Mouse (Mus musculus) gastrocnemius, adult 2 months (tissue): ENCODE data around the gene Pnpla8. TPM values are rescaled to one million over a fixed set of nuclear protein-coding genes. Genes with fewer than 3 reads are reported as not detected.
A peak's percentile ranks its signal among the peaks of the same experiment; 100 is the strongest.
"Not testable (repeated sequence)": the region's sequence is repeated elsewhere in the genome, so short reads cannot be mapped to it uniquely, and the experiment has no call there.

ENCODE experiments used
- DNase-seq: peaks from one replicate; pipeline ENCODE4 v3.0.0; 2022
- H3K27ac ChIP-seq: fragments of 200-600 bp; 2 replicates; pipeline ENCODE4 v1.8.1; 2022; ENCODE audit warnings: mild to moderate bottlenecking
- H3K4me3 ChIP-seq: fragments of 200-600 bp; 2 replicates; pipeline ENCODE4 v1.8.1; 2022; ENCODE audit warnings: mild to moderate bottlenecking, moderate library complexity
- CTCF ChIP-seq: fragments of 200-600 bp; IDR thresholded peaks from 2 replicates; pipeline ENCODE4 v1.8.1; 2022; ENCODE audit warnings: antibody characterized with exemption, mild to moderate bottlenecking, moderate library complexity
- intact Hi-C: fragments of 180-260 bp; cut with DNase I; formaldehyde crosslinking; loops from one replicate; pipeline ENCODE4 v1.15.1; 2025
- total RNA-seq, 2 experiments: library from RNA; stranded (reverse); gene quantifications; 2 replicates each; pipeline ENCODE4 v1.2.3; 2021

The Pnpla8 gene
- total RNA-seq, 2 experiments from 2014 or later: 138 to 172 TPM

DNA sequence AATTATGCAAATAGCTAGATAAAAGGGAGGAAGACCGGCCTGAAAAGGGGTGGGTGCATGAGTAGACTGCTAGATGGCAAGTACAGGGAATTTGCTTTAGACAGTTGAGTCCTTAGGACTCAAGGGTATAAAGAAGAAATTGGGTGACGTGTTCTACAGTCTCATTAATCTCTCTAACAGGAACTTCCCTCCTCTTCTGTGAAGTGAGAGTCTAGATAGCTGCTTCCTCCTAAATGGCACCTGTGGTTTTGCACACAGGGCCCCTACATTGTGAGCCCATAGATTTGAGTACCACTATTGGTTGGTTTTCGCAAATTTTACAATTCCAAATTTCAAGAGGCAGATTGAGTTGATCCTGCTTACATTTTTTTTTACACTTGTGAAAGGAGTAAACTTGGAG lies 3.5 kb downstream of the Pnpla8 start:
- Histone ChIP-seq H3K27ac (no peak overlapping the region), H3K4me3 (no peak overlapping the region)
- DNase-seq: no peak
- intact Hi-C loops: no loop called here
- no peak for TF ChIP-seq CTCF

DNA sequence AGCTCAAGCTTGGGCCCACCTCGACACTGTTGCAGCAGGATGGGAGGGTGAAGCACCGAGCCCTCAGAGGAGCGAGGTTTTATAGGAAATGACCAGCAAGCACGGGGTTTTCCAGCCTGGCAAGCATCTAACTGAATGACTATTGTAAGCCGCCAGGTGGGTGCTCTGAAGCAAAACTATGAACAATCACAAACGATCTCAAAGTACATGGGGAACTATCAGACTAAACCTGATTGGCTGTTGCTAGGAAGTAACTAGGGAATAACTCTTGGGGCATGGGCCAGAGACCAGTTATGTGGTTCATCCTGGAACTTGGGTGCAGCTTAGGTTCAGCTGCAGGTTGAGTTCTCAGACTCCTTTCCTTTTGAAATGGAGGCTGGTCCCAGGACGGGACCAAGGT lies 19.9 kb downstream of the Pnpla8 start:
- DNase-seq: no peak
- Histone ChIP-seq H3K27ac (no peak overlapping the region), H3K4me3 (no peak overlapping the region)
- TF ChIP-seq CTCF: no peak
- intact Hi-C loops: no loop called here

DNA sequence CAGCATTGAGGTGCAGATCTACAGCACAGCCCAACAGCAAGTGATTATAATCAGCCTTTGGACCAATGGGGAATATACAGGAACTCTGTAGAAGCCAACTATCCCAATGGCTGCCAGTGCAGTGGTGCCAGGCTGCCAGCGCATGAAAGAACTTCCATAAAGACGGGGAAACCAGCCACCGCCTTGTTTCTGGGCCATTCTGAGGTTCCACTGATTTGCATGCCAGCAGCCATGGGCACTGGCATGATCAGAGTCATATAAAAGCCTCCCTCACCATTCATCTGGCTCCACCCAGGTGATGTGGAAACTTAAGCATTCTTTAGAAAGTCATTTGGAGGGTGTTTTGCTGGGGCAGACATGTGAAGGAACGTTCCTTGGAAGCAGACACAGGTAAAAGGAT lies 21.2 kb downstream of the Pnpla8 start:
- Histone ChIP-seq H3K4me3 (no peak overlapping the region), H3K27ac (no peak overlapping the region)
- no peak for DNase-seq
- no peak for TF ChIP-seq CTCF
- intact Hi-C loops: no loop called here

DNA sequence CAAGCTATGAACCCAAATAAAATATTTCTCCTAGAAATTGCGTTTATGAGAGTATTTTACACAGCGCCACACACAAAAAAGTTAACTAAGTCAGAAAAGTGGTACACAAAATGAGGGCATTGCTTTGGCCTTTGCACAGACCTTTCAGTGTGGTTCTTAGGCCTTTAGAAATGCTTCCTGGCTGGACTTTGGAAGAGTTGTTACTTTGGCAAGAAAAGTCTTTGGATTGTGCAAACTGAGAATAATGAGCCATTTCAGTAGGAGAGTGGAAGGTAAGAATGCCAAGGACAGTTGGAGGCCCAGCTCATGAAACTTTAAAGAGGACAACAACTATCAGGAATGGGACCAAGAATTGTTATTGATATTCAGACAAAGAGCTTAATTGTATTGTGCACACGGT lies 24.6 kb downstream of the Pnpla8 start:
- no peak for TF ChIP-seq CTCF
- intact Hi-C loops: no loop called here
- Histone ChIP-seq H3K27ac (no peak overlapping the region), H3K4me3 (no peak overlapping the region)
- DNase-seq: no peak

DNA sequence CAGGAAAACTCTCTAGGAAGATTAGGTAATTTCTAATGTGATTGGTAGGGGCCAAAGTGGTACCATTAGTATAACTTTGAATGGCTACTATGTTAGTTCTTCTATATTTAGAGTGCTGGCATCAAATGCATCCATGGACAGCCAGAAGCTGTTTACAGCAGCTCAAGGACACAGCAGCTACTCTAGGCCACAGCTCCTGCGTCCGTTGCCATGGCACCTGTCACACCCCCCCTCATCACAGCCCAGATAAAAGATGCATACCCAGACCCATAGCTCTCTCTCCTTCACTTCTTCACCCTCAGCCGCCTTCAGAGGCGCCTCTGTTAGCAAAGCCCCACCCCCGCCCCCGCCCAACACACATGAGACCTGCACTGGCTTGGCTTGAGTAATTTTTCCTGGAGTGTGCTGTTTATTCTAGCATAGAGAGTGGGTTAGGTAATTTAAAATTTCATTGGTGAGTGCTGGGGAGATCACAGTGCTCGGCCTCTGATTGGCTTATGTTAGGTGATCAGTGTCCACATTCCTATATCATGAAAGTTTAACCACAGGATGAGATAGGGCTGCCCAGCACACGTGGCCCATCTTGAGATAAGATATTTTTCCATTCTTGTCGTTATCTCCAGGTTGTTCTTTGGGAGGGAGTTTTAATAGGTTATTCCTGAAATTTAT lies 27.3 kb downstream of the Pnpla8 start:
- intact Hi-C loops: no loop called here
- TF ChIP-seq CTCF: no peak
- Histone ChIP-seq H3K4me3 (no peak overlapping the region), H3K27ac (no peak overlapping the region)
- no peak for DNase-seq

DNA sequence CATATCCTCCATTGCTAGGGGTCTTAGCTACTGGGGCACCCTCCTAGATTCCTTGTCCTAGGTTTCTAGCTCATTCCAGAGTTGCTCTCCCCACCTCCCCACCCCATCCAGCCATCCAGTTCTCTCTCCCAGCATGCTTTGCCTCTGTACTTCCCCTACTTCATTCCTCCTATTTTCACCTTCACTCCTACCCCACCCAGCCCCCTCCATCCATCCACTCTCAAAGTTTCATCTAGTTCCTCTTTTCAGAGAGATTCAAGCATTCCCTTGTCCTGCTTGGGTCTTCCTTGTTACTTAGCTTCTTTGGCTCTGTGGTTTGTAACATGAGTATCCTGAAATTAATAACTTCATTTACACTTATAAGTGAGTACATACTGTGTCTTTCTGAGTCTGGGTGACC lies 41.4 kb downstream of the Pnpla8 start:
- intact Hi-C loops: no loop called here
- no peak for DNase-seq
- TF ChIP-seq CTCF: no peak
- no peak overlapping the region for H3K4me3 ChIP-seq
- no peak overlapping the region for H3K27ac ChIP-seq

DNA sequence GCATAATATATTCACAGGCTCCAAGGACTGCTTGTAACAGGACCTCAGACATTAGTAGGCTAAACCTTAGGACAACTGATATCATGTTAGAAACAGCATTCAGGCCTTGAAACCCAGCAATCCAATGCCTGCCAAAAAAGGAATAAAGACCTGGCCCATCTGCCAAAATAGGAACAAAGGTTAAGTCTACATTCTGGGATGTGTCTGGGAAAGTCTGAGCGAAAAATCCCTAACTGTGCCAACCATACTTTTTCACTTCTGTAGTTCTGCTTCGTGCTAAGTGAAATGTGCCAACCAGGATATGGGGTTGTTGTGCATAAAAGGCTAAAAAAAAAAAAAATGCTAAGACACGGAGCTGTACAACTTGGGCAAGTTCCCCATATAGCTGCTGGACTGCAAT lies 44.5 kb downstream of the Pnpla8 start:
- Histone ChIP-seq H3K27ac (no peak overlapping the region), H3K4me3 (no peak overlapping the region)
- no peak for TF ChIP-seq CTCF
- DNase-seq: no peak
- intact Hi-C loops: no loop called here

DNA sequence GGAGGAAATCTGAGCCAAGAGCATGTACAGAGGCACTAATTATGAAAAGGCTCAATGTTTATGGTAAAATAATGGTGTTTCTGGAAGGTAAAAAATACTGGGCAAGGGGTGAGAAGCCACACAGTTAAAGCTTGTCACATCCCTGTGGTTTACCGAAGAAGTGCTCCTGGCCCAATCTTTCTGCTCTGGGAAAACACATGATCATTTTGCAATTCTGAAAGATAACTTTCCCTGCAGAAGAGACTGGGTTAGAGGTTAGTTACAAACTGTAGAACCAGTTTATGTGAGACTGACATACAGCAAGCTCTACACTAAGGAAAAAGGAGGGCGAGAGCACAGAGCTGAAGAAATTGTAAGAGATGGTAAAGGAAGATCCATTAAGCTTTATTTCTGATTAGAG lies 46.0 kb downstream of the Pnpla8 start:
- H3K4me3 ChIP-seq: no peak overlapping the region
- intact Hi-C loops: no loop called here
- H3K27ac ChIP-seq: no peak overlapping the region
- DNase-seq: no peak
- TF ChIP-seq CTCF: no peak

DNA sequence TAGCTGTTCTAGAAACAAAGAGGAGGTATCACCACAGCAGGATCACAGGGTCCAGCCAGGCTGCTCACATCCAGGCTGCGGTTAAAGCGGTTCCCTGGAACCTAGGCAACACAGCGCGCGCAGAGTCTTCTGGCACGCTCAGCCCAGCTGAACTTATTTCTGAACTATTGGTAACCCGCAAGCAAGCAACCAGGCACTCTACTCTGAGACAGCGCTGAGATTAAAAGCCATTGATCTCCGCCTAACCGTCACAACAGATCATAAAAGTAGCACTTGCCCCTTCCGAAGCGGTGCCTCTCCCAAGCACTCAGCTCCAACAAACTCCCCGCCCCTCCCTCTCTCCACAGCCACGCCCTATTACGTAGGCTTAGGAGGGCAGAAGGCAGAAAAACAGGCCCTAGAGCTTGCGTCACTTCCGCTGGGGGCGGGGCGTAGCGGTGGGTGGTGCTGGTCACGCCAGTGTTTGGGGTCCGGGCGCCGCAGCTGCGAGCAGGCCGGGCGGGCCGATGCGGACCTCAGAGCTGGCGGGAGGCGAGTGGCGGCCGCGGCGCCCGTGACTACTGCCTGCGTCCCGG lies 47.6 kb downstream of the Pnpla8 start:
- Histone ChIP-seq H3K27ac (peak overlapping the region; percentile 100), H3K4me3 (peak overlapping the region; percentile 86)
- intact Hi-C loops: loop anchor here (1.0 kb wide), 1 partner anchor 59 kb away; the partner anchor contains the start of gene Dnajb9
- DNase-seq: peak; percentile 100
- 0 out of 2 replicates have a peak, but pooled peaks have one; percentile 6 for TF ChIP-seq CTCF

DNA sequence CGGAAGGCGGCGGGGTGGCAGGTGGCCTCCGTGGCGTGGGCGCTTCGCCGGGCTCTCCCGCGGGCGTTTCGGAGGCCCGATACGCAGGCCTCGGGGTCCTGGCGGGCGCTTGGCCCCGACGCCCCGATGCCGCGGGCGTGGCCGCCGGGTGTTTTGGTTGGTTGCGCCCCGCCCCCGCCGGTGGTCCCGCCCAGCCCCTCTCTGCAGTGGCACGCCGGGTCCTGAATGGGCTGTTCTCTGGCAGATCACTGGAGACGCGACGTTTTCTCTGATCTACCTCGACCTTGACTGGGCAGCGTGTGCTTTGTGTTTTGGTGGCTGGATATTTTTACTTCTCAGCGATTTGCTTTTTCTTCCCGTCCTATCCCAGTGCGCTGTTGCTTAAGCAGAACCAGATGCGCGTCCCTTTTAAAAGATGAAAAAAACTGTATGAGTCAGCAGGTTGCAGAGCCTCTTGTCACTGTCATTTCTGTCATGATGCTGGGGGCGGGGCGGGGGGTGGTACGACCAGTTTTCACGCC lies 48.2 kb downstream of the Pnpla8 start:
- intact Hi-C loops: loop anchor here (1.0 kb wide), 1 partner anchor 59 kb away; the partner anchor contains the start of gene Dnajb9

DNA sequence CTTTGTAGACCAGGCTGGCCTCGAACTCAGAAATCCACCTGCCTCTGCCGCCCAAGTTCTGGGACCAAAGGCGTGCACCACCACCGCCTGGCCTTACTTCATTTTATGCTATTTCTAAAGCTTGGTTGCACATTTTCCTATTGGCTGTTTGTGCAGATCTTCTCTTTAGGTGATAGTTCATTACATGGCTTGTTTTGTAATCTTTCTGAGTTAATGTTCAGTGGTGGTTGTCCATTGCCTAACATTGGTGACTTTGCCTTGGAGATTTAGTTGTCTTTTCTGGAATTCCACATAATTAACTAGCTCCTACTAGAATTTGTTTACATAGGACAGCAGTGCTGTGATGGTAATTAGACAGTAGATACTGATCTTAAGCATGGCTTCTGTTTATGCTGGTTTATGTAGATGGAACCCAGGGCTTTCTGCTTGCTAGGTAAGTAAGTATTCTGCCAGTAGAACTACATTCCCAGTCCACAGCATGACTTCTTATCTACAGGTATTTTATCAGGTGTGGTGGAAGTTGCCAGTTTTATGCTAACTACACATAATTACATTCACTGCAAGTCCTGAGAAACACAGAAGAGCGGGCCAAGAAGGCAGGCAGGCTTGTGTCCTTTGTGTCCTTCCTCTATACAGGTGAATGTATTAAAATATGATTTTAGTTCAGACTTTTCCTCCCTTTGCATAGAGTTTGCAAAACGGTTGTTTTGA lies 53.1 kb downstream of the Pnpla8 start:
- no peak for TF ChIP-seq CTCF
- intact Hi-C loops: no loop called here
- Histone ChIP-seq H3K4me3 (no peak overlapping the region), H3K27ac (peak overlapping the region; percentile 46; the same call in 1 of the 2 replicates)
- no peak for DNase-seq

More for the DNA sequence above, 48.2 kb downstream of the Pnpla8 start:
- Histone ChIP-seq H3K4me3 (peak overlapping the region; percentile 86), H3K27ac (peak overlapping the region; percentile 100)
- peak; percentile 90 for DNase-seq
- TF ChIP-seq CTCF: no peak

DNA sequence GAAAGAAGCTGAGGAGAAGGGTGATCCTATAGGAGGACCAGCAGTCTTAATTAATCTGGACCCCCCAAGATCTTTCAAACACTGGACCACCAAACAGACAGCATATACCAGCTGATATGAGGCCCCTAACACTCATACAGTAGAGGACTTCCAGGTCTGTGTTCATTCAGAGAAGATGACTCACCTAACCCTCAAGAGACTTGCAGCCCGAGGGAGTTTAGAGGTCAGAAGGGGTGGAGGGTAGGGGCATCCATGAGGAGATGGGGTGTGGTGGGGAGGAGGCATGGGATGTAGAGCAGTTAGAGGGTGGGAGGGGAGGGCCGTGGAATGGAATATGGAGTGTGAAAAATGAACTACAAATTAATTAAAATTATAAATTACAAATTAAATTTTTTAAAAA lies 59.0 kb downstream of the Pnpla8 start:
- H3K27ac ChIP-seq, H3K4me3 ChIP-seq, intact Hi-C loops, DNase-seq: not testable (repeated sequence)

DNA sequence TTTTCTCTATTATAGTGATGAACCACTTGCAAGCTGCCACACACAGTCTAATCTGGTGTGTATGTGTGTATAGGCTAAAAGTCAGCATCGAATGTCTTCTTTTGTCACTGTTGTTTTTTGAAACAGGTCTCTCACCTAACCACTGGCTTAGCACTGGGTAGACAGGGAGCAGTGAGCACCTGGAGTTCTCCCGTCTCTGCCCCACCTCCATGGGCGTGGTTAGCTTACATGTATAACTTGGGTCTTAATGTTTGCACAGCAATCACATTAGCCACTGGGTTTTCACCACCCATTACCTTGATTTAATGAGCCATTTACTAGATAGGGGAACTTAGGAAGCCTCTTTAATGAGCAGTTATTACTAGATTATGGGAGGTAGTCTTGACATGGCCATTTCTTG lies 60.4 kb downstream of the Pnpla8 start:
- Histone ChIP-seq H3K27ac (no peak overlapping the region), H3K4me3 (no peak overlapping the region)
- intact Hi-C loops: no loop called here
- DNase-seq: no peak
- TF ChIP-seq CTCF: no peak
